Mouse (Mus musculus) heart, embryonic 15.5 days (tissue): Measurements from ENCODE around the gene Gpr156. TPM values are rescaled to one million over a fixed set of nuclear protein-coding genes. Genes with fewer than 3 reads are reported as not detected.
A peak's percentile ranks its signal among the peaks of the same experiment; 100 is the strongest.

Source experiments
- ATAC-seq: fragments of 200-750 bp; cut with Nextera tagmentation; replicated peaks from 2 replicates; pipeline ENCODE4 v1.8.0; 2017; ENCODE audit warnings: low read depth, moderate TSS enrichment; ENCODE audit not compliant: insufficient number of reproducible peaks, insufficient read depth, low FRiP score
- H3K27ac ChIP-seq: fragments of 300-500 bp; sonication (generic); 2 replicates; pipeline ENCODE4 v1.5.1; 2015; ENCODE audit warnings: mild to moderate bottlenecking, inconsistent platforms
- H3K27me3 ChIP-seq: fragments of 300-500 bp; sonication (generic); 2 replicates; pipeline ENCODE4 v1.6.1; 2015; ENCODE audit warnings: inconsistent platforms
- H3K36me3 ChIP-seq: fragments of 300-500 bp; sonication (generic); 2 replicates; pipeline ENCODE4 v1.6.1; 2015; ENCODE audit warnings: mild to moderate bottlenecking, inconsistent platforms
- H3K4me1 ChIP-seq: fragments of 300-500 bp; sonication (generic); replicated peaks from 2 replicates; pipeline ENCODE4 v1.6.1; 2015; ENCODE audit warnings: inconsistent platforms
- H3K4me2 ChIP-seq: fragments of 300-500 bp; sonication (generic); 2 replicates; pipeline ENCODE4 v1.6.1; 2015; ENCODE audit warnings: inconsistent platforms, mild to moderate bottlenecking, moderate library complexity
- H3K4me3 ChIP-seq: fragments of 300-500 bp; sonication (generic); 2 replicates; pipeline ENCODE4 v1.5.1; 2015; ENCODE audit warnings: mild to moderate bottlenecking, inconsistent platforms
- H3K9ac ChIP-seq: fragments of 300-500 bp; sonication (generic); 2 replicates; pipeline ENCODE4 v1.6.1; 2015; ENCODE audit warnings: mild to moderate bottlenecking, inconsistent platforms
- H3K9me3 ChIP-seq: fragments of 300-500 bp; sonication (generic); replicated peaks from 2 replicates; pipeline ENCODE4 v1.6.1; 2016; ENCODE audit warnings: inconsistent platforms
- WGBS: fragments of 180-500 bp; shearing (Covaris S2); methylation state at CpG from one replicate; pipeline ENCODE4 v1.1.7; 2015; ENCODE audit warnings: mixed read lengths; 5-methylcytosine and 5-hydroxymethylcytosine counted together
- polyA plus RNA-seq: library from polyadenylated mRNA; unstranded; fragments of >200 nt; fragmentation: Nextera tagmentation; extraction: Ambion mirVana; gene quantifications from 2 replicates; pipeline ENCODE4 v1.2.1, GENCODE M21; 2015

Gpr156 gene
- polyA plus RNA-seq, 1 experiment from 2014 or later = 0.19 TPM

GRCm38 (mm10) chr16:37881168-37881567 is 35.1 kb upstream of the Gpr156 start:
- 49% methylated on average over 2 of the region's 2 CpGs for WGBS

GRCm38 (mm10) chr16:37888986-37889385 is 27.3 kb upstream of the Gpr156 start:
- Histone ChIP-seq H3K36me3 (peaks cover 3% of the 10 kb centered on the region; the same call in 1 of the 2 replicates), H3K27ac (no peak overlapping the region), H3K4me3 (no peak overlapping the region), H3K9me3 (no peaks in the 10 kb centered on the region), H3K4me1 (peaks cover 14% of the 10 kb centered on the region), H3K9ac (no peak overlapping the region), H3K4me2 (no peak overlapping the region), H3K27me3 (no peaks in the 10 kb centered on the region)
- no peak for ATAC-seq
- 93% methylated on average over 3 of the region's 3 CpGs for WGBS

More at GRCm38 (mm10) chr16:37881168-37881567, 35.1 kb upstream of the Gpr156 start:
- Histone ChIP-seq H3K4me3 (no peak overlapping the region), H3K36me3 (peaks cover 49% of the 10 kb centered on the region), H3K4me2 (no peak overlapping the region), H3K27ac (no peak overlapping the region), H3K9ac (no peak overlapping the region), H3K4me1 (peaks cover 6% of the 10 kb centered on the region; the same call in 1 of the 2 replicates), H3K9me3 (no peaks in the 10 kb centered on the region), H3K27me3 (no peaks in the 10 kb centered on the region)
- ATAC-seq = no peak

- no peak overlapping the region for H3K9ac ChIP-seq
- no peak for ATAC-seq
- H3K36me3 ChIP-seq = no peaks in the 10 kb centered on the region
- H3K27ac ChIP-seq = no peak overlapping the region; the same call in 1 of the 2 replicates
- 87% methylated on average over 2 of the region's 2 CpGs for WGBS
- no peaks in the 10 kb centered on the region for H3K27me3 ChIP-seq
- peaks cover 26% of the 10 kb centered on the region for H3K4me1 ChIP-seq
- no peak overlapping the region for H3K4me2 ChIP-seq
- no peak overlapping the region for H3K4me3 ChIP-seq
- H3K9me3 ChIP-seq = no peaks in the 10 kb centered on the region
Observed at GRCm38 (mm10) chr16:37892667-37893066, 23.6 kb upstream of the Gpr156 start.

- Histone ChIP-seq H3K9me3 (no peaks in the 10 kb centered on the region), H3K4me2 (peak overlapping the region; percentile 25; the same call in 1 of the 2 replicates), H3K27ac (peak overlapping the region; percentile 80), H3K36me3 (no peaks in the 10 kb centered on the region), H3K4me1 (peaks cover 26% of the 10 kb centered on the region), H3K9ac (no peak overlapping the region), H3K4me3 (no peak overlapping the region), H3K27me3 (no peaks in the 10 kb centered on the region)
- no peak for ATAC-seq
- 33% methylated on average over 6 of the region's 6 CpGs for WGBS
Observed at GRCm38 (mm10) chr16:37893381-37893780, 22.9 kb upstream of the Gpr156 start.

- ATAC-seq = peak; percentile 95
- Histone ChIP-seq H3K9me3 (no peaks in the 10 kb centered on the region), H3K27me3 (no peaks in the 10 kb centered on the region), H3K9ac (no peak overlapping the region), H3K36me3 (no peaks in the 10 kb centered on the region), H3K4me1 (peaks cover 26% of the 10 kb centered on the region), H3K27ac (peak overlapping the region; percentile 80), H3K4me2 (peak overlapping the region; percentile 25), H3K4me3 (no peak overlapping the region)
- WGBS = 26% methylated on average over 2 of the region's 2 CpGs
Observed at GRCm38 (mm10) chr16:37893942-37894341, 22.4 kb upstream of the Gpr156 start.

GRCm38 (mm10) chr16:37898790-37899189 is 17.5 kb upstream of the Gpr156 start:
- no peak for ATAC-seq
- Histone ChIP-seq H3K9me3 (no peaks in the 10 kb centered on the region), H3K36me3 (no peaks in the 10 kb centered on the region), H3K27me3 (no peaks in the 10 kb centered on the region), H3K27ac (no peak overlapping the region), H3K4me2 (no peak overlapping the region), H3K4me1 (peaks cover 13% of the 10 kb centered on the region), H3K9ac (no peak overlapping the region), H3K4me3 (no peak overlapping the region)
- WGBS = 84% methylated on average over 5 of the region's 5 CpGs

GRCm38 (mm10) chr16:37899357-37899756 is 16.9 kb upstream of the Gpr156 start:
- H3K9ac ChIP-seq = no peak overlapping the region
- no peak overlapping the region for H3K4me2 ChIP-seq
- no peaks in the 10 kb centered on the region for H3K9me3 ChIP-seq
- H3K27ac ChIP-seq = no peak overlapping the region
- no peak for ATAC-seq
- WGBS = 50% methylated on average over 2 of the region's 2 CpGs
- no peaks in the 10 kb centered on the region for H3K27me3 ChIP-seq
- peaks cover 8% of the 10 kb centered on the region for H3K4me1 ChIP-seq
- H3K4me3 ChIP-seq = no peak overlapping the region
- H3K36me3 ChIP-seq = no peaks in the 10 kb centered on the region

- no peak for ATAC-seq
- no peak overlapping the region for H3K9ac ChIP-seq
- H3K4me3 ChIP-seq = no peak overlapping the region
- H3K9me3 ChIP-seq = no peaks in the 10 kb centered on the region
- H3K36me3 ChIP-seq = no peaks in the 10 kb centered on the region
- H3K27me3 ChIP-seq = no peaks in the 10 kb centered on the region
- no peaks in the 10 kb centered on the region for H3K4me1 ChIP-seq
- WGBS = 49% methylated on average over 11 of the region's 11 CpGs
- H3K27ac ChIP-seq = no peak overlapping the region
- no peak overlapping the region for H3K4me2 ChIP-seq
Observed at GRCm38 (mm10) chr16:37901318-37901717, 15.0 kb upstream of the Gpr156 start.

GRCm38 (mm10) chr16:37906456-37906855 is 9.8 kb upstream of the Gpr156 start:
- no peaks in the 10 kb centered on the region for H3K27me3 ChIP-seq
- no peak overlapping the region for H3K27ac ChIP-seq
- no peak overlapping the region for H3K4me2 ChIP-seq
- no peak overlapping the region for H3K9ac ChIP-seq
- no peaks in the 10 kb centered on the region for H3K4me1 ChIP-seq
- H3K36me3 ChIP-seq = no peaks in the 10 kb centered on the region
- H3K9me3 ChIP-seq = no peaks in the 10 kb centered on the region
- WGBS = 81% methylated on average over 3 of the region's 3 CpGs
- ATAC-seq = no peak
- H3K4me3 ChIP-seq = no peak overlapping the region

GRCm38 (mm10) chr16:37911086-37911485 is 5.2 kb upstream of the Gpr156 start:
- Histone ChIP-seq H3K4me2 (no peak overlapping the region), H3K9ac (no peak overlapping the region), H3K9me3 (no peaks in the 10 kb centered on the region), H3K36me3 (no peaks in the 10 kb centered on the region), H3K27ac (no peak overlapping the region), H3K27me3 (peaks cover 6% of the 10 kb centered on the region; the same call in 1 of the 2 replicates), H3K4me3 (no peak overlapping the region), H3K4me1 (0 out of 2 replicates have a peak, but pooled peaks cover 2% of the 10 kb centered on the region)
- 76% methylated on average over 1 of the region's 1 CpGs for WGBS
- ATAC-seq = no peak

GRCm38 (mm10) chr16:37916818-37917201 is 514 bp downstream of the Gpr156 start:
- Histone ChIP-seq H3K27ac (no peak overlapping the region), H3K9ac (0 out of 2 replicates have a peak overlapping the region, but pooled peaks have one; percentile 46), H3K36me3 (no peaks in the 10 kb centered on the region), H3K9me3 (no peaks in the 10 kb centered on the region), H3K4me1 (peaks cover 6% of the 10 kb centered on the region; the same call in 1 of the 2 replicates), H3K27me3 (peaks cover 16% of the 10 kb centered on the region), H3K4me2 (peak overlapping the region; percentile 94), H3K4me3 (peak overlapping the region; percentile 56)
- no peak for ATAC-seq
- 35% methylated on average over 7 of the region's 7 CpGs for WGBS

- 85% methylated on average over 6 of the region's 6 CpGs for WGBS
- H3K9ac ChIP-seq = no peak overlapping the region
- peaks cover 6% of the 10 kb centered on the region; the same call in 1 of the 2 replicates for H3K4me1 ChIP-seq
- H3K27me3 ChIP-seq = peaks cover 16% of the 10 kb centered on the region
- ATAC-seq = no peak
- no peaks in the 10 kb centered on the region for H3K9me3 ChIP-seq
- no peak overlapping the region for H3K4me3 ChIP-seq
- no peaks in the 10 kb centered on the region for H3K36me3 ChIP-seq
- no peak overlapping the region for H3K27ac ChIP-seq
- H3K4me2 ChIP-seq = no peak overlapping the region
Observed at GRCm38 (mm10) chr16:37919000-37919399, 2.7 kb downstream of the Gpr156 start.
